Mouse (Mus musculus): ENCODE results near the gene Ncbp2. TPM values are rescaled to one million over a fixed set of nuclear protein-coding genes. Genes with fewer than 3 reads are reported as not detected.

Gene Ncbp2
- polyA plus RNA-seq, 1 experiment from 2014 or later: 107 TPM

- 90% methylated on average over 6 of the region's 6 CpGs for WGBS
- Histone ChIP-seq H3K27me3 (no peaks in the 10 kb centered on the region), H3K4me3 (no peak overlapping the region), H3K4me1 (replicated peaks) (no peaks in the 10 kb centered on the region), H3K9me3 (no peaks in the 10 kb centered on the region), H3K27ac (no peak overlapping the region), H3K4me2 (no peak overlapping the region), H3K36me3 (no peaks in the 10 kb centered on the region), H3K9ac (no peak overlapping the region)
- no peak for ATAC-seq (ENCODE audit: low FRiP score)
These were observed 23.9 kb upstream of the Ncbp2 start for GRCm38 (mm10) chr16:31924368-31924767.

DNA sequence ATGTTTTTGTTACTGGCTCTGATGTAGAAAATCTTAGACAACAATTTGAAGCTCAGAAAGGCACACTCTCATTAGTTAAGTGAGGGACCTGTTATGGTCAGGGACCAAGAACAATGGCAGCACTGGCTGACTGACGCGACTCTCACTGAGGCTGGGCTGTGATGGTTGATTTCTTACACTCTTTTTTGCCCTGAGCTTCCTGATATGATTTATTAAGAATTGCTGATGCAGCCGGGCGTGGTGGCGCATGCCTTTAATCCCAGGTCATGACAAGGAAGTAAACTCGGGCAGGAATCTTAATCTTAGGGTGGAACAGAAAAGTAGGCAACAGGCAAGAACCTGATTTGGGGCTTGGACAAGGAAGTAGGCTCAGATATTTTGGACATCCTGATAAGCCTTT lies 22.2 kb upstream of the Ncbp2 start:
- no peaks in the 10 kb centered on the region for H3K36me3 ChIP-seq
- WGBS: 84% methylated on average over 6 of the region's 6 CpGs
- 0 out of 2 replicates have a peak, but pooled peaks cover 2% of the 10 kb centered on the region for H3K27me3 ChIP-seq
- H3K9ac ChIP-seq: no peak overlapping the region
- H3K4me2 ChIP-seq: no peak overlapping the region
- no peak overlapping the region for H3K27ac ChIP-seq
- H3K9me3 ChIP-seq: no peaks in the 10 kb centered on the region
- ATAC-seq (ENCODE audit: low FRiP score): no peak
- no peaks in the 10 kb centered on the region for H3K4me1 ChIP-seq (replicated peaks)
- no peak overlapping the region for H3K4me3 ChIP-seq

GRCm38 (mm10) chr16:31926547-31927182 lies 21.6 kb upstream of the Ncbp2 start:
- ATAC-seq (ENCODE audit: low FRiP score): no peak
- Histone ChIP-seq H3K4me1 (replicated peaks) (peaks cover 1% of the 10 kb centered on the region; the same call in 1 of the 2 replicates), H3K9ac (no peak overlapping the region), H3K4me3 (no peak overlapping the region), H3K9me3 (no peaks in the 10 kb centered on the region), H3K4me2 (no peak overlapping the region), H3K27me3 (0 out of 2 replicates have a peak, but pooled peaks cover 2% of the 10 kb centered on the region), H3K36me3 (no peaks in the 10 kb centered on the region), H3K27ac (no peak overlapping the region)
- WGBS: 86% methylated on average over 13 of the region's 13 CpGs

DNA sequence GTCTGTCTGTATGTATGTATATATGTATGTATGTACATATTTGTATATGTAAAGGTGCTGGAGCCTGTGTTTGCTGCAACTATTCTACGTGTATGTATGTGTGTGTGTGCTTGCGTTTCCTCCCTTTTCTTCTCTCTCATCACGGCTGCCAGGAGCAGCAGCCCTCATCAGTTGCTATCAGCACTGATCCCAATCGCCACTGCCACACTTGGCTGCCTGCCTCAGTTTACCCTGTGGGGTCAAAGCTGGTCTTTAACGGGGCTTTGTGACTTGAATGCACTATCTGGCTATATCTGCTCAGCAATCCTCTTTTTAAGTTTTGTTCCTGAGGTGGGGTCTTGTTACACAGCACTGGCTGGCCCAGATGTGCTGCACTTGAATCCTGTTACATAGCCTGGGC lies 20.9 kb upstream of the Ncbp2 start:
- H3K4me1 ChIP-seq (replicated peaks): peaks cover 9% of the 10 kb centered on the region; the same call in 1 of the 2 replicates
- H3K4me3 ChIP-seq: no peak overlapping the region
- 87% methylated on average over 4 of the region's 5 CpGs for WGBS
- H3K9me3 ChIP-seq: no peaks in the 10 kb centered on the region
- 0 out of 2 replicates have a peak, but pooled peaks cover 2% of the 10 kb centered on the region for H3K27me3 ChIP-seq
- no peaks in the 10 kb centered on the region for H3K36me3 ChIP-seq
- no peak overlapping the region for H3K4me2 ChIP-seq
- no peak for ATAC-seq (ENCODE audit: low FRiP score)
- no peak overlapping the region for H3K27ac ChIP-seq
- H3K9ac ChIP-seq: no peak overlapping the region

- Histone ChIP-seq H3K4me1 (replicated peaks) (peaks cover 39% of the 10 kb centered on the region), H3K9me3 (no peaks in the 10 kb centered on the region), H3K36me3 (no peaks in the 10 kb centered on the region), H3K27ac (no peak overlapping the region), H3K9ac (no peak overlapping the region), H3K4me3 (no peak overlapping the region), H3K27me3 (peaks cover 14% of the 10 kb centered on the region; the same call in 1 of the 2 replicates), H3K4me2 (no peak overlapping the region)
- no peak for ATAC-seq (ENCODE audit: low FRiP score)
- 55% methylated on average over 17 of the region's 17 CpGs for WGBS
These were observed 17.0 kb upstream of the Ncbp2 start for GRCm38 (mm10) chr16:31931330-31931729.

DNA sequence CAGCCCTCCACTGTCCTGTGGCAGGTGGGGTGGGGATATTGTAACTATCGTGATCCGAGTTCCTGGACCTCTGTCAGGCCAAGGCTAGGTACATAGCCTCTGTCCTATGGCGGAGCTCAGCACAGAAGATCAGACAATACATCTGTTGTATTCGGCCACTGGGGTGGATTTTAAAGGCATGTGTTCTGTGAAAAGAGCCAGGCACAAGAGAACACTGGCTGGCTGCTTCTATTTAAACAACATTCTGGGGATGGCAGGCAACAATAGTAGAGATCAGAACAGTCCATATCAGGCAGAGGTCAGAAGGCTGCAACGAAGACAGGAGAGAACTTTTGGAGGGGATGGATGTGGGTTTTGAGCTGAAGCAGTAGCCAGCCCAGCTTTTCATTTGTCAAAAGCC lies 16.1 kb upstream of the Ncbp2 start:
- H3K9ac ChIP-seq: no peak overlapping the region; the same call in 1 of the 2 replicates
- no peaks in the 10 kb centered on the region for H3K9me3 ChIP-seq
- peaks cover 17% of the 10 kb centered on the region; the same call in 1 of the 2 replicates for H3K27me3 ChIP-seq
- H3K27ac ChIP-seq: peak overlapping the region; percentile 98
- H3K4me2 ChIP-seq: no peak overlapping the region; the same call in 1 of the 2 replicates
- no peaks in the 10 kb centered on the region for H3K36me3 ChIP-seq
- H3K4me3 ChIP-seq: no peak overlapping the region
- peak; percentile 1 for ATAC-seq (ENCODE audit: low FRiP score)
- H3K4me1 ChIP-seq (replicated peaks): peaks cover 39% of the 10 kb centered on the region
- 27% methylated on average over 5 of the region's 5 CpGs for WGBS

GRCm38 (mm10) chr16:31932840-31933697 lies 15.2 kb upstream of the Ncbp2 start:
- peaks cover 39% of the 10 kb centered on the region for H3K4me1 ChIP-seq (replicated peaks)
- ATAC-seq (ENCODE audit: low FRiP score): peak; percentile 96
- H3K4me2 ChIP-seq: peak overlapping the region; percentile 80
- H3K9me3 ChIP-seq: no peaks in the 10 kb centered on the region
- WGBS: under 1% methylated on average over 50 of the region's 50 CpGs
- no peaks in the 10 kb centered on the region for H3K36me3 ChIP-seq
- H3K27me3 ChIP-seq: peaks cover 17% of the 10 kb centered on the region; the same call in 1 of the 2 replicates
- H3K27ac ChIP-seq: peak overlapping the region; percentile 98
- H3K4me3 ChIP-seq: peak overlapping the region; percentile 45
- peak overlapping the region; percentile 80 for H3K9ac ChIP-seq

GRCm38 (mm10) chr16:31933751-31934549 lies 14.4 kb upstream of the Ncbp2 start, which contains the start of gene Pigz:
Gene Pigz (plus strand): TSS chr16:31933851.
- Histone ChIP-seq H3K4me2 (peak within 1 kb of the TSS; percentile 80), H3K27ac (peak within 1 kb of the TSS; percentile 98), H3K9ac (peak within 1 kb of the TSS; percentile 80), H3K27me3 (peaks cover 17% of the 10 kb centered on the region; the same call in 1 of the 2 replicates), H3K4me1 (replicated peaks) (peaks cover 39% of the 10 kb centered on the region), H3K4me3 (peak within 1 kb of the TSS; percentile 45), H3K9me3 (no peaks in the 10 kb centered on the region), H3K36me3 (no peaks in the 10 kb centered on the region)
- 3% methylated on average over 42 of the region's 42 CpGs for WGBS
- ATAC-seq (ENCODE audit: low FRiP score): peak; percentile 33; the same call in 1 of the 2 replicates

GRCm38 (mm10) chr16:31934550-31935010 lies 13.7 kb upstream of the Ncbp2 start:
- H3K9ac ChIP-seq: peak overlapping the region; percentile 80
- H3K4me2 ChIP-seq: peak overlapping the region; percentile 80
- WGBS: 9% methylated on average over 13 of the region's 13 CpGs
- H3K36me3 ChIP-seq: no peaks in the 10 kb centered on the region
- H3K9me3 ChIP-seq: no peaks in the 10 kb centered on the region
- H3K4me3 ChIP-seq: peak overlapping the region; percentile 45
- peaks cover 39% of the 10 kb centered on the region for H3K4me1 ChIP-seq (replicated peaks)
- peaks cover 17% of the 10 kb centered on the region; the same call in 1 of the 2 replicates for H3K27me3 ChIP-seq
- H3K27ac ChIP-seq: peak overlapping the region; percentile 98
- no peak for ATAC-seq (ENCODE audit: low FRiP score)

GRCm38 (mm10) chr16:31935091-31935979 lies 13.0 kb upstream of the Ncbp2 start:
- H3K9ac ChIP-seq: peak overlapping the region; percentile 80
- 5% methylated on average over 36 of the region's 36 CpGs for WGBS
- peaks cover 16% of the 10 kb centered on the region; the same call in 1 of the 2 replicates for H3K27me3 ChIP-seq
- peak overlapping the region; percentile 98 for H3K27ac ChIP-seq
- peaks cover 39% of the 10 kb centered on the region for H3K4me1 ChIP-seq (replicated peaks)
- peak overlapping the region; percentile 45 for H3K4me3 ChIP-seq
- H3K9me3 ChIP-seq: no peaks in the 10 kb centered on the region
- H3K36me3 ChIP-seq: no peaks in the 10 kb centered on the region
- H3K4me2 ChIP-seq: peak overlapping the region; percentile 80
- no peak for ATAC-seq (ENCODE audit: low FRiP score)

DNA sequence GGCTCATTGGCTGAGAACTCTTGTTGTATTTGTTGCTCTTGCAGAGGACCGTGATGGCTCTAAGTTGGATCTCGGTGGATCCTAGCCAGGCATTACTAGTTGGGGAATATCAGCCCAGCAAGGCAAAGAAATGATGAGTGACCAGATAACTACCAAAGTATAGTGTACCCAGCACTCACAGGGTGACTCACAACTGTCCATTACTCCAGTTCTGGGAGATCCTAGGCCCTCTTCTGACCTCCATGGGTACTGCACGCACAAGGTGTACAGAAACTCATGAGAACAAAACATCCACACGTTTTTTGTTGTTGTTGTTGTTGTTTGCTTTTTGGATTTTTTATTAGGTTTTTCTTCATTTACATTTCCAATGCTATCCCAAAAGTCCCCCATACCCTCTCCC lies 11.7 kb upstream of the Ncbp2 start:
- H3K9me3 ChIP-seq: no peaks in the 10 kb centered on the region
- WGBS: 89% methylated on average over 4 of the region's 4 CpGs
- no peak overlapping the region for H3K4me2 ChIP-seq
- H3K9ac ChIP-seq: no peak overlapping the region
- no peak overlapping the region for H3K27ac ChIP-seq
- H3K36me3 ChIP-seq: no peaks in the 10 kb centered on the region; the same call in 1 of the 2 replicates
- peaks cover 38% of the 10 kb centered on the region for H3K4me1 ChIP-seq (replicated peaks)
- no peak for ATAC-seq (ENCODE audit: low FRiP score)
- H3K4me3 ChIP-seq: no peak overlapping the region
- H3K27me3 ChIP-seq: peaks cover 16% of the 10 kb centered on the region; the same call in 1 of the 2 replicates
